Mouse (Mus musculus) gonadal fat pad, adult 2 months (tissue): Measurements from ENCODE around the gene a. TPM values are rescaled to one million over a fixed set of nuclear protein-coding genes. Genes with fewer than 3 reads are reported as not detected.
A peak's percentile ranks its signal among the peaks of the same experiment; 100 is the strongest.
"Not testable (repeated sequence)": the region's sequence is repeated elsewhere in the genome, so short reads cannot be mapped to it uniquely, and the experiment has no call there.

ENCODE experiments used
- DNase-seq: peaks from one replicate; pipeline ENCODE4 v3.0.0-alpha.2; 2012; ENCODE audit warnings: low read depth
- polyA plus RNA-seq: library from polyadenylated mRNA; depleted of rRNA; stranded (reverse); fragments of >200 nt; gene quantifications from 2 replicates; pipeline ENCODE4 v1.2.3, GENCODE M21; 2012

a gene
- polyA plus RNA-seq, 1 experiment, result 0.39 TPM

- no peak for DNase-seq
These were observed 45.3 kb downstream of the a start for GRCm38 (mm10) chr2:154836537-154836936.

GRCm38 (mm10) chr2:154848086-154848485 is 56.9 kb downstream of the a start:
- DNase-seq, result no peak

- DNase-seq, result no peak
These were observed 64.2 kb downstream of the a start for GRCm38 (mm10) chr2:154855383-154855782.

- no peak for DNase-seq
These were observed 72.5 kb downstream of the a start for GRCm38 (mm10) chr2:154863672-154864071.

GRCm38 (mm10) chr2:154865696-154866095 is 74.5 kb downstream of the a start:
- no peak for DNase-seq

- DNase-seq, result no peak
These were observed 76.9 kb downstream of the a start for GRCm38 (mm10) chr2:154868106-154868505.

- DNase-seq, result no peak
These were observed 78.9 kb downstream of the a start for GRCm38 (mm10) chr2:154869954-154870641.

GRCm38 (mm10) chr2:154876621-154877020 is 85.4 kb downstream of the a start:
- no peak for DNase-seq

GRCm38 (mm10) chr2:154891585-154891984 is 100.4 kb downstream of the a start:
- no peak for DNase-seq

- DNase-seq, result peak; percentile 85
These were observed 101.2 kb downstream of the a start, which contains the start of gene Eif2s2 for GRCm38 (mm10) chr2:154892201-154893044. TSS of gene Eif2s2 (minus strand) at chr2:154892935.

GRCm38 (mm10) chr2:154893045-154893385 is 101.8 kb downstream of the a start:
- no peak for DNase-seq

- DNase-seq, result no peak
These were observed 102.3 kb downstream of the a start for GRCm38 (mm10) chr2:154893548-154893947.

- DNase-seq, result not testable (repeated sequence)
These were observed 107.8 kb downstream of the a start for GRCm38 (mm10) chr2:154899004-154899403.

- not testable (repeated sequence) for DNase-seq
These were observed 108.2 kb downstream of the a start for GRCm38 (mm10) chr2:154899412-154899811.

- no peak for DNase-seq
These were observed 110.9 kb downstream of the a start for GRCm38 (mm10) chr2:154902111-154902510.

GRCm38 (mm10) chr2:154905796-154906195 is 114.6 kb downstream of the a start:
- no peak for DNase-seq

GRCm38 (mm10) chr2:154908223-154908622 is 117.0 kb downstream of the a start:
- DNase-seq, result not testable (repeated sequence)

- DNase-seq, result no peak
These were observed 118.6 kb downstream of the a start for GRCm38 (mm10) chr2:154909789-154910188.

- no peak for DNase-seq
These were observed 124.8 kb downstream of the a start for GRCm38 (mm10) chr2:154915922-154916541.

GRCm38 (mm10) chr2:154916547-154916946 is 125.3 kb downstream of the a start:
- DNase-seq, result no peak

GRCm38 (mm10) chr2:154917866-154918641 is 126.9 kb downstream of the a start:
- no peak for DNase-seq

GRCm38 (mm10) chr2:154920896-154921295 is 129.7 kb downstream of the a start:
- no peak for DNase-seq
